Mouse (Mus musculus): ENCODE data around the gene Soga1. TPM values are rescaled to one million over a fixed set of nuclear protein-coding genes. Genes with fewer than 3 reads are reported as not detected.

The Soga1 gene
- polyA plus RNA-seq, 1 experiment, result 10.5 TPM

GRCm38 (mm10) chr2:157041421-157041820, 37.6 kb downstream of the Soga1 start:
- no peak for DNase-seq (ENCODE audit: extremely low spot score in 1 of 2, low spot score in 1 of 2)

GRCm38 (mm10) chr2:157040649-157041046, 38.4 kb downstream of the Soga1 start:
- no peak for DNase-seq (ENCODE audit: extremely low spot score in 1 of 2, low spot score in 1 of 2)

GRCm38 (mm10) chr2:157039900-157040648, 39.0 kb downstream of the Soga1 start:
- no peak for DNase-seq (ENCODE audit: extremely low spot score in 1 of 2, low spot score in 1 of 2)

GRCm38 (mm10) chr2:157037303-157037702, 41.8 kb downstream of the Soga1 start:
- DNase-seq (ENCODE audit: extremely low spot score in 1 of 2, low spot score in 1 of 2), result no peak

- no peak for DNase-seq (ENCODE audit: extremely low spot score in 1 of 2, low spot score in 1 of 2)
These were observed 42.7 kb downstream of the Soga1 start for GRCm38 (mm10) chr2:157036400-157036799.

- DNase-seq (ENCODE audit: extremely low spot score in 1 of 2, low spot score in 1 of 2), result no peak
These were observed 43.7 kb downstream of the Soga1 start for GRCm38 (mm10) chr2:157035371-157035770.

- peak; percentile 59 to 94 for DNase-seq (ENCODE audit: extremely low spot score in 1 of 2, low spot score in 1 of 2)
These were observed 48.2 kb downstream of the Soga1 start for GRCm38 (mm10) chr2:157030804-157031203.

GRCm38 (mm10) chr2:157028261-157028660, 50.8 kb downstream of the Soga1 start:
- no peak for DNase-seq (ENCODE audit: extremely low spot score in 1 of 2, low spot score in 1 of 2)

- DNase-seq (ENCODE audit: extremely low spot score in 1 of 2, low spot score in 1 of 2), result peak in 1 of 2 experiments; percentile 68
These were observed 51.7 kb downstream of the Soga1 start for GRCm38 (mm10) chr2:157027106-157028008.

GRCm38 (mm10) chr2:157021156-157021555, 57.9 kb downstream of the Soga1 start:
- DNase-seq (ENCODE audit: extremely low spot score in 1 of 2, low spot score in 1 of 2), result no peak

GRCm38 (mm10) chr2:157019228-157019627, 59.8 kb downstream of the Soga1 start:
- DNase-seq (ENCODE audit: extremely low spot score in 1 of 2, low spot score in 1 of 2), result no peak

- DNase-seq (ENCODE audit: extremely low spot score in 1 of 2, low spot score in 1 of 2), result no peak
These were observed 62.4 kb downstream of the Soga1 start for GRCm38 (mm10) chr2:157016529-157017270.

- DNase-seq (ENCODE audit: extremely low spot score in 1 of 2, low spot score in 1 of 2), result no peak
These were observed 66.7 kb downstream of the Soga1 start for GRCm38 (mm10) chr2:157012341-157012740.

GRCm38 (mm10) chr2:157010634-157011310, 68.3 kb downstream of the Soga1 start:
- DNase-seq (ENCODE audit: extremely low spot score in 1 of 2, low spot score in 1 of 2), result no peak

- DNase-seq (ENCODE audit: extremely low spot score in 1 of 2, low spot score in 1 of 2), result peak in 1 of 2 experiments; percentile 45
These were observed 68.9 kb downstream of the Soga1 start for GRCm38 (mm10) chr2:157010121-157010520.

GRCm38 (mm10) chr2:157008509-157008908, 70.5 kb downstream of the Soga1 start:
- no peak for DNase-seq (ENCODE audit: extremely low spot score in 1 of 2, low spot score in 1 of 2)

GRCm38 (mm10) chr2:157007234-157007596, 71.8 kb downstream of the Soga1 start:
- DNase-seq (ENCODE audit: extremely low spot score in 1 of 2, low spot score in 1 of 2), result no peak

- peak; percentile 46 to 94 for DNase-seq (ENCODE audit: extremely low spot score in 1 of 2, low spot score in 1 of 2)
These were observed 72.4 kb downstream of the Soga1 start, which contains the start of gene Dsn1 for GRCm38 (mm10) chr2:157006511-157007233. Gene Dsn1 (minus strand): TSS chr2:157007154.

- DNase-seq (ENCODE audit: extremely low spot score in 1 of 2, low spot score in 1 of 2), result no peak
These were observed 76.7 kb downstream of the Soga1 start for GRCm38 (mm10) chr2:157002321-157002720.

- DNase-seq (ENCODE audit: extremely low spot score in 1 of 2, low spot score in 1 of 2), result no peak
These were observed 80.8 kb downstream of the Soga1 start for GRCm38 (mm10) chr2:156998263-156998662.

All from frontal cortex, adult 2 months (tissue).